Mouse (Mus musculus) adrenal gland, postnatal 4 days (tissue): ENCODE data around the gene Pnisr. TPM values are rescaled to one million over a fixed set of nuclear protein-coding genes. Genes with fewer than 3 reads are reported as not detected.
A peak's percentile ranks its signal among the peaks of the same experiment; 100 is the strongest.

Experiments
- DNase-seq, 2 experiments: peaks; one replicate each; pipeline ENCODE4 v3.0.0; 2021 to 2022; ENCODE audit warnings: low spot score in 2 of 2, mixed read lengths in 2 of 2
- long read RNA-seq, 2 experiments: library from polyadenylated mRNA; stranded (forward); transcript quantifications; one replicate each; pipeline ENCODE4 v2.0.0; 2021
- total RNA-seq, 2 experiments: library from RNA; stranded (reverse); gene quantifications; 2 replicates each; pipeline ENCODE4 v1.2.3; 2021

Gene Pnisr
- 100 to 1,000 TPM; 160 to 175 TPM for total RNA-seq
- long read RNA-seq, experiment 1, full-length matches to known transcripts, result 7 of 27 reads
- long read RNA-seq, experiment 1, partial matches to known transcripts, result 11 of 27 reads
- long read RNA-seq, experiment 1, other reads (novel, unspliced or antisense), result 9 of 27 reads
- long read RNA-seq, experiment 2, full-length matches to known transcripts, result 29 of 108 reads
- long read RNA-seq, experiment 2, partial matches to known transcripts, result 51 of 108 reads
- long read RNA-seq, experiment 2, other reads (novel, unspliced or antisense), result 28 of 108 reads

DNA sequence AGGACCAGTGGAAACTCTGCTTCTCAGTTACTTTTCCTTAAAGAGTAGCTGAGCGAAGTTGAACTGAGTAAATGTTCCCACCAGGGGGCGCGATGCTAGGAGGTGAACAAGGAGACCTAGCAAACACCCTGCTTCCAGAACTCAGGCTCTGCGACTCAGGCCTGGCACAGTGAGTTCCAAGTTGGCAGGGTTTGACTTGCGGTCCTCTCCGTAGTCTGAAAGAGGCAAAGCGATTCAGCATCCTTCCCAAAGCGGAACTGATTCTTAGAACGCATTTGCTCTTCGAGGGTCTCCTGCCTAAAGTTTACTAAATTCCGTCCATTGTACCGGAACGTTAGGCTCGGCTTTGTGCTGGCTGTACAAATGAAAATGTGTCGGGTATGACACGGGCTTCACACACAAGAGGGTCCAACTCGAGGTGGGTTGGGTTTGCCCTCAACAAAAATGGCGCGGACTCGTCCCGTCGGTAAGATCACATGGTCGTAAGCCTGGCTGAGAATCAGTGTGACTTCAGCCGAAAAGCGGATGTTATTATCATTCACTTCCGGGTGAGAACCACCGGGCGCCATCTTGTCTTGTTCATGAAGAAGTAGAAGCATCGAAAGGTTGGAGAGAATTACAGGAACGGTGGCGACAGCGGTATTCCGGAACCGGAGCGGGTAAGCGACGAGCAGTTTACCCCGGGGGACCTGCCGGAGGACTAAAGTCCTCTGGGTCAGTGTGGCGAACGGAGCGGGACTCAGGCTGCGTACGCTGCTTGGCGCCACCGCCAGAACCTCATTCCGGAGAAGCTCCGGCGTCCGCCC is at the start of gene Pnisr:
Gene Pnisr (plus strand): TSS at position 103 of the 806 bp plus-strand sequence.
- peak; percentile 76 to 87 for DNase-seq

DNA sequence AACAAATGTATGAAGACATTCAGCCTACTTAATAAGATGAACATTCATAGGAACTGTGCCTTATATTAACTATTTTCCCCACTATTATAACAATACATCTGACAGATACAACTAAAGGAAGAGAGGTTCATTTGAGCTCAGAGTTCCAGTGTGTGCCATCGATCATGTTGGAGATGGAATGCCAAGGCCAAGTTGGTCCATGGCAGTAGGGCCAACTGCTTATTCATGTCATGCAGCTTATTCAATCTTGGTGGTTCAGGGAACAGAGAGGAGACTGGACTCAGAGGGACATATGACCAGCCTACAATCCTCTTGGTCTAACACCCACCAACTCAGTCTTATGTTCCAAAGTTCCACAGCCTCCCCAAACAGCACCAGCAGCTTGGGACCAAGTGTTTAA is 46.4 kb upstream of the Pnisr start:
- no peak for DNase-seq

DNA sequence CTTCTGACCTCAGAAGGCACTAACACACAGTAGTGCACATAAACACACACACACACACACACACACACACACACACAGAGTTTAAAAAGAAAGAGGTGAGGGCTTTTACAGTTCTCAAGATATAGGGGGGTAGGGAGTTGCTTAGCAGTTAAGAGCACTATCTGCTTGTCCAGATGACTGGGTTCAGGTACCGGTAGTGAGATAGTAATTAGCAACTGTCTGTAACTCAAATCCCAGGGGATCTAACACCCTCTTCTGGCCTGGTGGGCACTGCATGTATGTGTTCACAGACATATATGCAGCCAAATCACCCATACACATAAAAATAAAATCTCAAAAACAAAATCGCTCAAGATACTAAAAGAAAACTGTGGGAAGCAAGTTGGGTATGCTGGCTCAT is 45.8 kb upstream of the Pnisr start:
- DNase-seq, result no peak

DNA sequence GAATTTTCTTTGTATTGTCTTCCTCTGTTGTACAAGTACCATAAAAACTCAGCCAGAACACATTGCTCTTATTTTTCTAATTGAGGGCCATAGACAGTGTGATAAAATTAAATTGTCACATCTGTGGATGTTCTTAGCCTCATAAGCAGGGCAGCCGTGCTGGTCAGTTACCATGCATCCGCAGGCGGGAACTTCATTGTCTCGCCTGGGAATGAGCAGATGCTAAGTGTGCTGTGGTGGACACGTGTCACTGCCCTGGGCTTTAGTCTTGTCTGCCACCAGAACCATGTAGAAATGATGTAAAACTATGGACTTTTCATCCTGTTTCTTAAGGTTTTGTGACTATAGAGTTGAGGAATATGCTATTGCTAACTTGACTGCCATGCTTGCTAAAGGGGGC is 40.2 kb upstream of the Pnisr start:
- DNase-seq, result no peak

DNA sequence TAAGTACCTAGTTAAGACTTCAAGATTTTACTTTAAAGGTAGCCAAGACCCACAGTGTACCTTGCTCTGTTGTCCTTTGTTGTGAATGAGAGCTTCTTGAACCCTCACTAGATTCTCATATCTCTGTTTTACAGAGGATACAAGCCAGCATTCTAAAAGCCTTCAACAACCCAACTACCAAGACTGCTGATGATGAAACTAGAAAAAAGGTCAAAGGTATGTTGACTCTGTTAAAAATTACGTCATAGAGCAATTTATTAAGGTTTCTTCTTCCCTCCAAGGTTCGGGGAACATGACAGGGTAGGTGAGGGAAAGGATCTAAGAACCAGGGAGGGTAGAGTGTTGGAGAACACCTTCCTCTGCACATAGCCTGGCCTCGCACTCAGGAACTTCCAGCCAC is 36.8 kb upstream of the Pnisr start:
- DNase-seq, result no peak

DNA sequence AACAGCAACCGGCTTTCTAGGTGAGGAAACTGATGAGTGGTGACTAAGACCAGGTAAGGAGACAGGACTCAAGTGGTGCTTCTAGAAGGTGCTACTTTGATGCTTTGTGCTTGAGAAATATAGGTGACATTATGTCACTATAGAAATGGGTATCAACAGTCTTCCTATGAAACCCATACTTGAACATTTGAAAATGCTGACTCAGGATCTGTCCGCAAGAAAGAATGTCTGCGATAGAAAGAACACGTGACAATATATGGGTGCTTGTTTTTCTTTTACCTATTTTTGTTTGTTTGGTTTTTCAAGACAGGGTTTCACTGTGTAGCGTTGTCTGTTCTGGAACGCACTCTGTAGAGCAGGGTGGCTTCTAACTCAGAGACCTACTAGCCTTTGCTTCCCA is 34.7 kb upstream of the Pnisr start:
- no peak for DNase-seq

DNA sequence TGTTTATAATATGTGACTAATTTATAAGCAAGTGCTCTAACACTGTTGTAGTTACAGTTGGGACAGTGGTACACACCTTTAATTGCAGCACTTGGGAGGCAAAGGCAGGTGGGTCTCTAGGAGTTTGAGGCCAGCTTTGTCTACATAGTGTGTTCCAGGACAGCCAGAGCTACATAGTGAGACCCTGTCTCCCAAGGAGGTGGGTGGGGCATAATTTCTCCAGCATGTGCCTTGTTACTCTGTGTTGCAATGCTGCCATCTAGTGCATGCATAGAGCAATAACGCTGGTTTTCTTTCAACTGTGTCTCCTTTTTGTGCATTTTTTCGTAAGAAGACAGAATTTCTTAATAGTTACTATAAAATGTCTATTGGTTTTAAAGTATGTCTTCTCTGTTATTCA is 33.4 kb upstream of the Pnisr start:
- DNase-seq, result no peak

DNA sequence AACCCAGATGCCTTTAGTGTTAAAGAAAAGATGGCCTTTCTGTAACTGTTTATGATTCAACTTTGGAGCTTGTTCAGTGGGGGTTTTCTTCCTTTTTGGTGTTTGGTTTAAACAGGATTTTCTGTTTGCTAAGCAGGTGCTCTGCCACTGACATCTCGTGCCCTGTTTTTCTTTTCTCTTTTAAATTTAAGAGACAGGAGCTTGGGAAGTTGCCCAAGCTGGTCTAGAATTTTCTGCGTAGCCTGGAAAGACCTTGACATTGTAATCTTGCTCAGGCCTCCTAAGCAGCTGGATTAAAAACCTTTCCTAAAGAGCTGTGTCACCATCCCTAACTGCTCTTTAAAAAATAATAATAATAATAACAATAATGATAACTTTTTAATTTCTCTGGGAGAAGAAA is 20.8 kb upstream of the Pnisr start:
- no peak for DNase-seq

DNA sequence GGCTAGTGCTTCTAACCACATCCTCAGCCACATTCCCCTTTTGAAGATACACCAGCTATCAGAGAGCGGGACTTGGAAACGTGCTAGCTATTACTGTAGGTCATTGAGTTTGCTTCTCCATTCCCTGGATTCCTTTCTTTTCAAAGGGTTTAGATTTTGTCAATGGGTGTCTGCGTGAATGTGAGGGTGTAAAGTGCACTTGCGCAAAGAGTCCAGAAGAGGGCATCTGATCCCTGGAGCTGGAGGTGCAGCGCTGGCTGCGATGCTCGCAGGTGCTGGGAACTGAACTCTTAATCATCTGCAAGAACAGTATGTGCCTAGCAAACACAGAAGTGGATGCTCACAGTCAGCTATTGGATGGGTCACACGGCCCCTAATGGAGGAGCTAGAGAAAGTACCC is 14.5 kb upstream of the Pnisr start:
- no peak for DNase-seq

DNA sequence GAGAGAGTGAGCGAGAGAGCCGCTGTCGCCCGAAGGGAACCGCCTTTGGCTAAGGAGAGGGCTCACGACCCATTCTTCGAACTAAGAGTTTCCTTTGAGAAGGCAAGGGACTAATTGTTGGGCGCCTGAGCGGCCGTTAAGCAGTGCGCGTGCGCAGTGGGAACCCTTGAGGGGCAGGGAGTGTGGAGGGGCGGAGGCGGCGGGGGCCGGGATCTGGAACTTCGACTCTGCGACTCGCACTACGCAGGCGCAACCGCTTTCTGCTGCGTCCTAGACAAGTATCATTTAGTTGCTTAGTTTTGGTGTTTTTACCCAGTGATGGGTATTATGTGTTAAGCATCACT is 876 bp downstream of the Pnisr start:
- DNase-seq, result peak; percentile 79 to 86

DNA sequence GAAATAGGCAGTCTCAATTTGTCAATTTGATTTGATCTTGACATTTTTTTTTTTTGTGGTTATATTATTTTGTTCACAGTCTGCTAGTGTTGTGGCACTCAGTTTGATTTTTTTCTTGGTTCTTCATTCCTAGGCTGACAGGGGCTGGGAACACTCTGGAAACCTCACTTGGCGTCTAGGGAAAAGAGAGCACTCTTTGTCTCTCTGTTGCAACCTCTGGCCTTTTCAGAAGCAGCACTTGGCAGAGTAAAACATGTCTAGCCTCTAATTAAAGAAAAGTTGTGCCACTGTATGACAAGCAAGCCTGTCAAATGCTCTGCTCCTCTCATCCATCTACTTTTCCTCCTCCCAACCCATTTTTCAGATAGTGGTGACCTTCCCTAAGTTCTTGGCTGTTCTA is 10.1 kb downstream of the Pnisr start:
- DNase-seq, result no peak

DNA sequence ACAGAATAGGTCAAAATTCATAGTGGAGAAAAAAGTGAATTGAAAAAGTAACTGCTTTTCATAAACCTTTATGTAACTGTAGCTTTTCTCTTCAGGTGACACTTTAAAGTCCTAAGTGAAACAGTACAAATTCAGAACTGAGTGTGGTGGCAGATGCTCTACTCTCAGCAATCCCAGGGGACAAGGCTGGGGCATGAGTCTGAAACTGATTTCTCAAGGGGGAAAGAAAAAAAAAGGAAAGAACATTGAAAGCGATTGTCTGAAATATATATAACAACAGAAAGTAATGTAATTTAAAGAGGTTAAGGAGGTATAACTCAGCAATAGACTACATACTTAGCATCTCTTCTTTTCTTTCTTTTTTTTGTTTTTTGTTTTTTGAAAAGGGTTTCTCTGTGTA is 17.8 kb downstream of the Pnisr start:
- DNase-seq, result no peak

DNA sequence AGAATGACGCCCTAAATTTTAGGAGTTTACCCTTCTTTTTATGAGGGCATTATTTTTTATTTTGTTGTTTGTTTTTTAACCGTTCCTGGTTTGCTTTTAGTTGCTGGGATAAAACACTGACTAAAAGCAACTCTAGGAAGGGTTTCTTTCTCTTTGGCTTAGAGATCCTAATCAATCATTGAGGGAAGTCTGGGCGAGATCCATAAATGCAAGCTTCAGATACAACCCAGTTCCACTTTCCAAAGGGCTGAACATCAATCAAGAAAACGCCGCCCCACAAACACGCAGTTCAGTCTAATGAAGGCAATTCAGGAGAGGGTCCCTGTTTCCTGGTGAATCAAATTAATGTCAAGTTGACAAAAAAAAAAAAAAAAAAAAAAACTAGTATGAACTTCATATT is 31.4 kb downstream of the Pnisr start:
- DNase-seq, result no peak

DNA sequence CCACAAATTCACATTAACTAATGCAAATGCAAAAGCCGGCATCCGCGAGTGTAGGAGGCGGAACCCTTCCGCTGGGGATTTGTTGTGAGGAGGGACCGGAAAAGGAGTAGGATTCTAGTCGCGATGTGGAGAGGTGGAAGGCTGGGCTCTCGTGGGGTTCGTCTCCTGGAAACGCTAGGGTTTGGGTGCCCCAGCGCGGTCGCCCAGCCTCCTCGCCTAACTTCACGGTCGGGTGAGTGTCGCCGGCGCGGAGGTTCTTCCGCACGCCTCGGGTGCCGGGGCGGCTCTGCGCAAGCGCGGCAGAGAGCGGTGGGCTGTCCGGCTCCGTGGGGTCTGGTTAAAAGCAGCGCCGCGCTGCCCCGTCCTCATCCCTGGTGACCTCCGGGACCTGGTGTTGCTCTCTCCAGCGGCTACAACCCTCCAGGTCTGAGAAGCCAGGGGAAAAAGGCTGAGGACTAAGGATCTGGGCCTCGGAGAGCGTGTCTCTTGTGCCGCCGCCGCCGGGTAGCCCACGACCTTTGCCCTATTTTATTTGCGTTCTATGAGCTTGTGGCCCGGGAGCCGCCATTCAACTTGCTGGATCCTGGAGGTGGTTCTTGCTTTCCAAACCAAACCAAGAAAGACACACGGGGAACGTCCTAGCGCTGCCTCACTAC is 32.3 kb downstream of the Pnisr start, which contains the start of gene Coq3:
Gene Coq3 (plus strand): TSS at position 109 of the 656 bp plus-strand sequence.
- DNase-seq, result peak; percentile 61 to 67

DNA sequence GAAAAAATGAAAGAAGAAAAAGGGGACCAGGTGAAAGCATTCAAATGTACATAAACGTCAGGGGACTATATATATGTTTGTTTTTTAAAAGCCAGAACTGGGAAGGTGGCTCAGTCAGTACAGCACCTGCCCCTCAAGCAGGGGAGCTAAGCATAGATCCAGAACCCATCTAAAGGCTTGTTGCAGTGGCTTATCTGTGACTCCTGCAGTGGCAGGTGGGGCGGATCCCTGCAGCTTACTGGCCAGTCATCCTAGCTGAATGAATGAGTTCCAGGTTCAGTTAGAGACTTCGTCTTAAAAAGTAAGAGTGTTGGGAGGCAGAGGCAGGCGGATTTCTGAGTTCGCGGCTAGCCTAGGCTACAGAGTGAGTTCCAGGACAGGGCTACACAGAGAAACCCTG is 35.4 kb downstream of the Pnisr start:
- DNase-seq, result no peak

DNA sequence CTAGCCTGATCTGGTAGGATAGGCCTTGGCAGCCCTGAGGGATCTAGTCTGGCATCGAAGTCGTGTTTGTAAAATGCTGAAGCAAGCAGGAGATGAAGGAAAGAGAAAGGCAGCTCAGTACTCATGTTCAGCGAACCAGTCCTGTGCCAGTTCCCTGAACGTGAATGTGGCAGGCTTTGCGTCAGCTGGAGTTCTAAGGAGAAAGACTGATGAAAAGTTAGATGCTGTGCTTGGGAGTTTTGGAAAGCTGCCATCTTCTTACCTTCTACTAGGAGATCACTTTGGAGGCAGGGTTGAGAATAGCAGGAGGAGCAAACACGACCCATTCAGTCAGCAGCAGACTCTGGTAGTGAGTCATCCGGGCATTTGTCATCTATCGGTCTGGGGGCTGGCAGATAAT is 38.4 kb downstream of the Pnisr start:
- DNase-seq, result no peak

Other genes with a start within 250 kb of the Pnisr start
- gene Prdm13, start 161.6 kb upstream of the Pnisr start, total RNA-seq, result not detected
- gene Ccnc, start 119.9 kb upstream of the Pnisr start, total RNA-seq, result 10 to 100 TPM; 21.3 to 22.4 TPM
- gene Usp45, start 80.4 kb upstream of the Pnisr start, total RNA-seq, result 10 to 100 TPM; 20.8 to 21.5 TPM
- gene Tstd3, start 80.4 kb upstream of the Pnisr start, total RNA-seq, result 10 to 100 TPM; 12.7 to 13.1 TPM
- gene Coq3, start 32.1 kb downstream of the Pnisr start, total RNA-seq, result 10 to 100 TPM; 17.0 to 20.4 TPM
- gene Faxc, start 83.7 kb downstream of the Pnisr start, total RNA-seq, result 10 to 100 TPM; 12.6 to 13.5 TPM